Mouse (Mus musculus) hindbrain, postnatal 0 days (tissue): ENCODE data around the gene A230050P20Rik. TPM values are rescaled to one million over a fixed set of nuclear protein-coding genes. Genes with fewer than 3 reads are reported as not detected.
A peak's percentile ranks its signal among the peaks of the same experiment; 100 is the strongest.

Experiments used
- ATAC-seq: fragments of 200-750 bp; cut with Nextera tagmentation; 2 replicates; pipeline ENCODE4 v1.8.0; 2017; ENCODE audit warnings: mild to moderate bottlenecking, moderate TSS enrichment, moderate library complexity
- DNase-seq: peaks from one replicate; pipeline ENCODE4 v3.0.0-alpha.2; 2015; ENCODE audit warnings: low spot score
- H3K27ac ChIP-seq: fragments of 300-500 bp; sonication (generic); 2 replicates; pipeline ENCODE4 v1.5.1; 2014; ENCODE audit warnings: mild to moderate bottlenecking
- H3K27me3 ChIP-seq: fragments of 300-500 bp; sonication (generic); 2 replicates; pipeline ENCODE4 v1.6.1; 2014; ENCODE audit warnings: low read length, mixed read lengths; ENCODE audit not compliant: insufficient read depth
- H3K36me3 ChIP-seq: fragments of 300-500 bp; sonication (generic); 2 replicates; pipeline ENCODE4 v1.6.1; 2014; ENCODE audit warnings: low read length, mixed read lengths; ENCODE audit not compliant: insufficient read depth
- H3K4me1 ChIP-seq: fragments of 300-500 bp; sonication (generic); 2 replicates; pipeline ENCODE4 v1.6.1; 2014; ENCODE audit warnings: antibody characterized with exemption, low read length, mixed read lengths; ENCODE audit not compliant: insufficient read depth
- H3K4me2 ChIP-seq: fragments of 300-500 bp; sonication (generic); 2 replicates; pipeline ENCODE4 v1.6.1; 2014; ENCODE audit warnings: low read depth, mild to moderate bottlenecking, low read length, moderate library complexity, mixed read lengths
- H3K4me3 ChIP-seq: fragments of 300-500 bp; sonication (generic); 2 replicates; pipeline ENCODE4 v1.5.1; 2014; ENCODE audit warnings: low read length
- H3K9ac ChIP-seq: fragments of 300-500 bp; sonication (generic); replicated peaks from 2 replicates; pipeline ENCODE4 v1.6.1; 2014; ENCODE audit warnings: mild to moderate bottlenecking, low read length, moderate library complexity, mixed read lengths
- H3K9me3 ChIP-seq: fragments of 300-500 bp; sonication (generic); 2 replicates; pipeline ENCODE4 v1.6.1; 2016; ENCODE audit warnings: low read length, mixed read lengths
- CTCF ChIP-seq: IDR thresholded peaks from 2 replicates; pipeline ENCODE4 v1.5.1; 2016; ENCODE audit warnings: antibody characterized with exemption, control low read depth, low read depth
- WGBS: fragments of 180-500 bp; shearing (Covaris S2); extraction: QIAGEN DNeasy Blood & Tissue Kit; methylation state at CpG from one replicate; pipeline ENCODE4 v1.1.7; 2014; 5-methylcytosine and 5-hydroxymethylcytosine counted together
- polyA plus RNA-seq: library from polyadenylated mRNA; unstranded; fragments of >200 nt; fragmentation: Nextera tagmentation; extraction: Ambion mirVana; gene quantifications from 2 replicates; pipeline ENCODE4 v1.2.1, GENCODE M21; 2015
- total RNA-seq: library from RNA; depleted of rRNA; stranded (reverse); fragments of >200 nt; gene quantifications from 2 replicates; pipeline ENCODE4 v1.2.3, GENCODE M21; 2014

Gene A230050P20Rik
- total and polyA plus RNA-seq, 2 experiments from 2014 or later, result 26.0 to 32.7 TPM

- Histone ChIP-seq H3K36me3 (0 out of 2 replicates have a peak, but pooled peaks cover 3% of the 10 kb centered on the region), H3K27me3 (no peaks in the 10 kb centered on the region), H3K27ac (peak overlapping the region; percentile 93), H3K9ac (peak overlapping the region; percentile 58), H3K4me1 (no peaks in the 10 kb centered on the region), H3K4me3 (peak overlapping the region; percentile 41), H3K9me3 (no peaks in the 10 kb centered on the region), H3K4me2 (peak overlapping the region; percentile 73)
- peak; percentile 95 for ATAC-seq
- WGBS, result under 1% methylated on average over 69 of the region's 69 CpGs
- peak; percentile 100 for DNase-seq
- TF ChIP-seq CTCF, result peak; percentile 82
Observed at GRCm38 (mm10) chr9:20878041-20878709, 9.7 kb downstream of the A230050P20Rik start.

- TF ChIP-seq CTCF, result no peak
- no peaks in the 10 kb centered on the region for H3K4me1 ChIP-seq
- ATAC-seq (peak; percentile 4), DNase-seq (no peak)
- H3K4me3 ChIP-seq, result peak overlapping the region; percentile 41
- H3K27me3 ChIP-seq, result no peaks in the 10 kb centered on the region
- peak overlapping the region; percentile 58 for H3K9ac ChIP-seq
- 15% methylated on average over 10 of the region's 10 CpGs for WGBS
- H3K9me3 ChIP-seq, result no peaks in the 10 kb centered on the region
- 0 out of 2 replicates have a peak, but pooled peaks cover 3% of the 10 kb centered on the region for H3K36me3 ChIP-seq
- H3K27ac ChIP-seq, result peak overlapping the region; percentile 93
- H3K4me2 ChIP-seq, result peak overlapping the region; percentile 73
Observed at GRCm38 (mm10) chr9:20878710-20879065, 10.2 kb downstream of the A230050P20Rik start.

- 0 out of 2 replicates have a peak, but pooled peaks cover 2% of the 10 kb centered on the region for H3K36me3 ChIP-seq
- peak within 1 kb of the TSS; percentile 73 for H3K4me2 ChIP-seq
- ATAC-seq (no peak), DNase-seq (no peak)
- peak within 1 kb of the TSS; percentile 93 for H3K27ac ChIP-seq
- H3K4me1 ChIP-seq, result no peaks in the 10 kb centered on the region
- H3K27me3 ChIP-seq, result no peaks in the 10 kb centered on the region
- 91% methylated on average over 13 of the region's 13 CpGs for WGBS
- peak within 1 kb of the TSS; percentile 41 for H3K4me3 ChIP-seq
- no peak for TF ChIP-seq CTCF
- H3K9me3 ChIP-seq, result no peaks in the 10 kb centered on the region
- H3K9ac ChIP-seq, result peak within 1 kb of the TSS; percentile 58
Observed at GRCm38 (mm10) chr9:20879097-20879792, 10.8 kb downstream of the A230050P20Rik start, which contains the start of gene Angptl6. Gene Angptl6, minus strand, starts transcription at chr9:20879727.

- no peak for TF ChIP-seq CTCF
- no peak for DNase-seq
- H3K4me1 ChIP-seq, result no peaks in the 10 kb centered on the region
- no peak overlapping the region for H3K4me2 ChIP-seq
- peaks cover 24% of the 10 kb centered on the region for H3K36me3 ChIP-seq
- H3K27me3 ChIP-seq, result no peaks in the 10 kb centered on the region
- no peak overlapping the region for H3K4me3 ChIP-seq
- 95% methylated on average over 2 of the region's 2 CpGs for WGBS
- H3K9ac ChIP-seq, result no peak overlapping the region
- no peaks in the 10 kb centered on the region for H3K9me3 ChIP-seq
- H3K27ac ChIP-seq, result peak overlapping the region; percentile 96; the same call in 1 of the 2 replicates
- no peak for ATAC-seq
Observed at GRCm38 (mm10) chr9:20886563-20886962, 18.1 kb downstream of the A230050P20Rik start.

GRCm38 (mm10) chr9:20887191-20887590, 18.7 kb downstream of the A230050P20Rik start:
- Histone ChIP-seq H3K4me1 (no peaks in the 10 kb centered on the region), H3K9ac (no peak overlapping the region), H3K27me3 (no peaks in the 10 kb centered on the region), H3K27ac (peak overlapping the region; percentile 96; the same call in 1 of the 2 replicates), H3K36me3 (peaks cover 25% of the 10 kb centered on the region), H3K4me3 (no peak overlapping the region), H3K4me2 (peak overlapping the region; percentile 65), H3K9me3 (no peaks in the 10 kb centered on the region)
- DNase-seq (no peak), ATAC-seq (no peak)
- 86% methylated on average over 6 of the region's 6 CpGs for WGBS
- TF ChIP-seq CTCF, result no peak

GRCm38 (mm10) chr9:20887704-20888385, 19.4 kb downstream of the A230050P20Rik start, which contains the start of gene Ppan:
Gene Ppan, plus strand, starts transcription at chr9:20888175.
- under 1% methylated on average over 43 of the region's 43 CpGs for WGBS
- peak within 1 kb of the TSS; percentile 78 for H3K9ac ChIP-seq
- no peak for TF ChIP-seq CTCF
- H3K27me3 ChIP-seq, result no peaks in the 10 kb centered on the region
- ATAC-seq, result peak; percentile 97
- peak; percentile 98 for DNase-seq
- H3K9me3 ChIP-seq, result no peaks in the 10 kb centered on the region
- H3K4me2 ChIP-seq, result peak within 1 kb of the TSS; percentile 65
- H3K4me1 ChIP-seq, result no peaks in the 10 kb centered on the region
- peaks cover 31% of the 10 kb centered on the region for H3K36me3 ChIP-seq
- peak within 1 kb of the TSS; percentile 79 for H3K4me3 ChIP-seq
- peak within 1 kb of the TSS; percentile 96 for H3K27ac ChIP-seq
